Comparison of ENCODE assay signal across 16 mouse cellular contexts in genomic region chr15:10675801-10676200, GRCm38 (mm10). TPM values are rescaled to one million over a fixed set of nuclear protein-coding genes. Genes with fewer than 3 reads are reported as not detected.
DNase-seq lines count a peak whose midpoint lies in the region; ATAC-seq and TF ChIP-seq lines count a peak whose summit lies in the region.
"Had no signal": no experiment of that assay in that cellular context is flagged by ENCODE, and none has a peak within 500 bp of the region (broad histone marks: within the 10 kb centered on the region; RNA-seq: fewer than 3 reads in every experiment).

No protein-coding gene starts in this region.

- no peak for TF ChIP-seq CTCF in liver, postnatal 0 days (IDR thresholded peaks at IDR 0.05; ENCODE audit: low read depth)

- ATAC-seq in liver, postnatal 0 days: peak; percentile 61
- ATAC-seq: activated CD4-positive, CD25-positive, alpha-beta regulatory T cell, adult 4 months; midbrain, embryonic 13.5 days had no signal

- 71% methylated on average over 5 of the region's 5 CpGs for WGBS in liver, postnatal 0 days (ENCODE audit: insufficient replicate concordance)

- H3K9ac ChIP-seq in liver, postnatal 0 days (replicated peaks): no peak overlapping the region
- H3K9ac ChIP-seq: lung, embryonic 15.5 days; midbrain, embryonic 13.5 days; stomach, embryonic 15.5 days had no signal

- TF ChIP-seq EP300 in liver, postnatal 0 days (IDR thresholded peaks at IDR 0.05; ENCODE audit: low read depth): no peak

- no peaks in the 10 kb centered on the region for H3K27me3 ChIP-seq in liver, postnatal 0 days (ENCODE audit: insufficient read depth, low read length)
- H3K27me3 ChIP-seq: lung, embryonic 15.5 days; midbrain, embryonic 13.5 days; stomach, embryonic 15.5 days had no signal

- 0 out of 2 replicates have a peak, but pooled peaks cover 10% of the 10 kb centered on the region for H3K4me1 ChIP-seq in liver, postnatal 0 days (ENCODE audit: insufficient read depth)

- H3K9me3 ChIP-seq in liver, postnatal 0 days (ENCODE audit: low read length): no peaks in the 10 kb centered on the region
- H3K9me3 ChIP-seq: lung, embryonic 15.5 days; midbrain, embryonic 13.5 days; stomach, embryonic 15.5 days had no signal

- no peak overlapping the region for H3K4me2 ChIP-seq in liver, postnatal 0 days (ENCODE audit: low read depth, low read length)
- H3K4me2 ChIP-seq: heart, embryonic 11.5 days; lung, embryonic 15.5 days; midbrain, embryonic 13.5 days; stomach, embryonic 15.5 days had no signal

- DNase-seq in adrenal gland, postnatal 14 days: peak; percentile 22
- no peak for DNase-seq in adrenal gland, adult 2 months
- peak; percentile 24 to 48 for DNase-seq in lung, adult 18-20 months
- no peak for DNase-seq in lung, postnatal 25 days (ENCODE audit: low spot score)
- peak; percentile 69 for DNase-seq in WW6 (ENCODE audit: low read depth, low spot score)
- no peak for DNase-seq in liver, postnatal 0 days
- DNase-seq in spleen, postnatal 4 days (ENCODE audit: low spot score in 2 of 2): no peak
- DNase-seq in frontal cortex, postnatal 25 days (ENCODE audit: low spot score in 2 of 2): no peak
- DNase-seq: cerebellum, adult 8-10 months; heart, postnatal 4 days; layer of hippocampus, adult 9-11 months had no signal

- no peaks in the 10 kb centered on the region for H3K36me3 ChIP-seq in liver, postnatal 0 days (replicated peaks; ENCODE audit: insufficient read depth, low read length)
- H3K36me3 ChIP-seq: lung, embryonic 15.5 days; stomach, embryonic 15.5 days had no signal

- H3K4me3 ChIP-seq in liver, postnatal 0 days (ENCODE audit: low read depth, low read length): no peak overlapping the region
- H3K4me3 ChIP-seq: lung, embryonic 15.5 days; midbrain, embryonic 13.5 days; stomach, embryonic 15.5 days had no signal

- no peak overlapping the region for H3K27ac ChIP-seq in liver, postnatal 0 days (ENCODE audit: low read depth)
- H3K27ac ChIP-seq: lung, embryonic 15.5 days; midbrain, embryonic 13.5 days; stomach, embryonic 15.5 days had no signal

RNA-seq across cellular contexts. Expression of gene Rai14, which starts 38.6 kb away (rescaled TPM):
- 22.8 and 23.1 TPM in 2 replicates for total RNA-seq in adrenal gland, postnatal 14 days (2021)
- total RNA-seq in adrenal gland, adult 2 months (2021): 10 to 100 TPM; 23.2 to 28.9 TPM
- polyA plus RNA-seq in adrenal gland, adult 2 months (2012; rRNA removed): 1.2 and 2.0 TPM in 2 replicates
- polyA plus RNA-seq in liver, postnatal 0 days (2015; fragmentation: Nextera tagmentation; extraction: Ambion mirVana): 4.8 and 5.4 TPM in 2 replicates

Comparison
In these comparisons a context has a peak if more than half of its experiments do, and no peak if none do; other contexts are left out.
1. DNase-seq: peak in adrenal gland, postnatal 14 days (single experiment), lung, adult 18-20 months (2 of 2) and WW6 (single experiment); none in adrenal gland, adult 2 months (single experiment), lung, postnatal 25 days (single experiment), liver, postnatal 0 days (single experiment), spleen, postnatal 4 days (0 of 2) and frontal cortex, postnatal 25 days (0 of 2).